Mouse (Mus musculus) myocyte (in vitro differentiated cells): Measurements from ENCODE around the gene Slc9a1.

ENCODE experiments used
- CEBPB ChIP-seq: IDR thresholded peaks from 2 replicates; pipeline ENCODE4 v1.6.1; 2011; ENCODE audit warnings: mild to moderate bottlenecking, moderate library complexity; ENCODE audit not compliant: poor library complexity, insufficient read depth, severe bottlenecking
- E2F4 ChIP-seq: IDR thresholded peaks from one replicate; pipeline ENCODE4 v1.6.1; 2011; ENCODE audit warnings: mild to moderate bottlenecking, control low read depth, moderate library complexity; ENCODE audit not compliant: insufficient read depth
- MAX ChIP-seq: IDR thresholded peaks from one replicate; pipeline ENCODE4 v1.6.1; 2011; ENCODE audit warnings: low read depth, mild to moderate bottlenecking, control low read depth
- MYOD1 ChIP-seq, 3 experiments: IDR thresholded peaks; one replicate each; pipeline ENCODE4 v1.6.1; 2011; ENCODE audit warnings: control low read depth in 2 of 3, low read depth in 2 of 3, mild to moderate bottlenecking in 2 of 3, moderate library complexity in 1 of 3; ENCODE audit not compliant: insufficient read length in 2 of 3, control insufficient read depth in 1 of 3
- MYOG ChIP-seq, 3 experiments: IDR thresholded peaks; one replicate each; pipeline ENCODE4 v1.6.1; 2011; ENCODE audit warnings: control low read depth in 2 of 3, low read depth in 2 of 3, mild to moderate bottlenecking in 2 of 3; ENCODE audit not compliant: insufficient read length in 2 of 3, control insufficient read depth in 1 of 3, insufficient read depth in 1 of 3
- POLR2A ChIP-seq: IDR thresholded peaks from one replicate; pipeline ENCODE4 v1.6.1; 2011; ENCODE audit warnings: low read depth, mild to moderate bottlenecking, control low read depth, moderate library complexity; ENCODE audit not compliant: insufficient read length
- POLR2AphosphoS2 ChIP-seq: IDR thresholded peaks from one replicate; pipeline ENCODE4 v1.6.1; 2011; ENCODE audit warnings: low read depth, control low read depth; ENCODE audit not compliant: insufficient read length
- REST ChIP-seq: IDR thresholded peaks from one replicate; pipeline ENCODE4 v1.6.1; 2011; ENCODE audit warnings: mild to moderate bottlenecking, control low read depth, moderate library complexity; ENCODE audit not compliant: insufficient read depth, insufficient read length
- SRF ChIP-seq: IDR thresholded peaks from one replicate; pipeline ENCODE4 v1.6.1; 2011; ENCODE audit warnings: low read depth; ENCODE audit not compliant: control insufficient read depth, insufficient read length
- TCF12 ChIP-seq: IDR thresholded peaks from one replicate; pipeline ENCODE4 v1.6.1; 2011; ENCODE audit warnings: mild to moderate bottlenecking, control low read depth; ENCODE audit not compliant: poor library complexity, insufficient read depth, severe bottlenecking
- TCF3 ChIP-seq: IDR thresholded peaks from one replicate; pipeline ENCODE4 v1.6.1; 2011; ENCODE audit warnings: low read depth, control low read depth; ENCODE audit not compliant: insufficient read length
- USF1 ChIP-seq: IDR thresholded peaks from one replicate; pipeline ENCODE4 v1.6.1; 2011; ENCODE audit warnings: low read depth, mild to moderate bottlenecking, control low read depth, moderate library complexity

DNA sequence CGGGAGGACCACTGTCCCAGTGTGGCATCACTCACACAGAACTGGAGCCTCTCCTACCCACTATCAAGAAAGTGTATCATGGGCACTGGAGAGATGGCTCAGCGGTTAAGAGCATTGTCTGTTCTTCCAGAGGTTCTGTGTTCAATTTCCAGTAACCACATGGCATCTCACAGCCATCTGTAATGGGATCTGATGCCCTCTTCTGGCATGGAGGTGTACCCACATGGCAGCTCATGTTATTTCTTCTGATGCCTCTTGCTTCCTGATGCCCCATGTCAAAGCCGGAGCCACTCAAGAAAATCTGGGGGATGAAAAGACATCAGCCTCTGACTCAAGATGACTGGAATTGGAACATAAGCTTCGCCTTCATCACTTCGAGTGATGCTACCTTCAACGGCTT lies 23.8 kb upstream of the Slc9a1 start:
- TF ChIP-seq TCF12, result no peak
- TF ChIP-seq MYOD1 (IDR thresholded peaks at IDR 0.05; ENCODE audit: control insufficient read depth in 1 of 3, insufficient read length in 2 of 3, low read depth in 2 of 3), result no peak
- no peak for TF ChIP-seq MAX
- no peak for TF ChIP-seq POLR2A
- TF ChIP-seq USF1, result no peak
- TF ChIP-seq POLR2AphosphoS2, result no peak
- no peak for TF ChIP-seq CEBPB
- no peak for TF ChIP-seq E2F4
- TF ChIP-seq SRF, result no peak
- TF ChIP-seq TCF3, result no peak
- no peak for TF ChIP-seq MYOG (IDR thresholded peaks at IDR 0.05; ENCODE audit: control insufficient read depth in 1 of 3, insufficient read depth in 1 of 3, insufficient read length in 2 of 3, low read depth in 2 of 3)
- TF ChIP-seq REST, result no peak
